Mouse (Mus musculus): ENCODE results near the gene Hist1h2bh.
"Not testable (repeated sequence)": the region's sequence is repeated elsewhere in the genome, so short reads cannot be mapped to it uniquely, and the experiment has no call there.

- TF ChIP-seq CTCF (IDR thresholded peaks at IDR 0.05; ENCODE audit: extremely low read depth, insufficient read length, insufficient replicate concordance, low read depth, low read length); POLR2A (IDR thresholded peaks at IDR 0.05; ENCODE audit: low read depth, low read length): not testable (repeated sequence)
These were observed 3.4 kb downstream of the Hist1h2bh start for GRCm38 (mm10) chr13:23539821-23540220.
